In genomic region chr7:24827181-24827580, GRCm38 (mm10) we compare ENCODE assay signal across 24 mouse cellular contexts. TPM values are rescaled to one million over a fixed set of nuclear protein-coding genes. Genes with fewer than 3 reads are reported as not detected.
"Had no signal": no experiment of that assay in that cellular context is flagged by ENCODE, and none has a peak within 500 bp of the region (broad histone marks: within the 10 kb centered on the region; RNA-seq: fewer than 3 reads in every experiment).

No protein-coding gene starts in this region.

- H3K9me3 ChIP-seq: limb, embryonic 10.5 days; liver, embryonic 15.5 days; midbrain, embryonic 15.5 days; neural tube, embryonic 13.5 days had no signal

- H3K27ac ChIP-seq: limb, embryonic 10.5 days; liver, embryonic 15.5 days; macrophage; midbrain, embryonic 15.5 days; neural tube, embryonic 13.5 days had no signal

- H3K4me3 ChIP-seq: limb, embryonic 10.5 days; liver, embryonic 15.5 days; megakaryocyte, embryonic 14.5 days; midbrain, embryonic 15.5 days; neural tube, embryonic 13.5 days had no signal

- DNase-seq: kidney, adult 9 months; kidney, postnatal 10 days; lung, embryonic 14.5 days; lung, postnatal 10 days; retina, postnatal 1 day; right cerebral cortex, postnatal 4 days; spleen, adult 18-20 months; thymus, adult 2 months; thymus, postnatal 25 days had no signal

- ATAC-seq: midbrain, embryonic 15.5 days had no signal

- H3K4me1 ChIP-seq: limb, embryonic 10.5 days; liver, embryonic 15.5 days; midbrain, embryonic 15.5 days; neural tube, embryonic 13.5 days had no signal

- H3K4me2 ChIP-seq: liver, embryonic 11.5 days; liver, embryonic 15.5 days; lung, embryonic 14.5 days; midbrain, embryonic 11.5 days; midbrain, embryonic 15.5 days; neural tube, embryonic 13.5 days had no signal

- H3K27me3 ChIP-seq: liver, embryonic 15.5 days; midbrain, embryonic 15.5 days; neural tube, embryonic 13.5 days had no signal

- H3K36me3 ChIP-seq: limb, embryonic 10.5 days; liver, embryonic 15.5 days; midbrain, embryonic 15.5 days; neural tube, embryonic 13.5 days had no signal

- H3K9ac ChIP-seq: liver, embryonic 15.5 days; lung, embryonic 14.5 days; midbrain, embryonic 15.5 days; neural tube, embryonic 13.5 days had no signal

RNA-seq across cellular contexts. Expression of gene Gm9844, which starts 34.8 kb away (rescaled TPM):
- total RNA-seq: layer of hippocampus, adult 8-10 months; left cerebral cortex, postnatal 14 days had no signal

RNA-seq across cellular contexts. Expression of gene Lypd4, which starts 42.6 kb away (rescaled TPM):
- total RNA-seq: layer of hippocampus, adult 8-10 months; layer of hippocampus, postnatal 14 days; left cerebral cortex, adult 18-20 months; left cerebral cortex, postnatal 14 days had no signal
- polyA plus RNA-seq: large intestine, adult 2 months; limb, embryonic 10.5 days; limb, embryonic 14.5 days; liver, embryonic 11.5 days; liver, embryonic 15.5 days; lung, embryonic 14.5 days; macrophage; midbrain, embryonic 11.5 days; midbrain, embryonic 15.5 days; neural tube, embryonic 13.5 days; stomach, embryonic 14.5 days; thymus, adult 2 months had no signal

RNA-seq across cellular contexts. Expression of gene Dmrtc2, which starts 42.7 kb away (rescaled TPM):
- total RNA-seq: layer of hippocampus, adult 8-10 months; layer of hippocampus, postnatal 14 days; left cerebral cortex, adult 18-20 months; left cerebral cortex, postnatal 14 days had no signal
- polyA plus RNA-seq: large intestine, adult 2 months; limb, embryonic 10.5 days; liver, embryonic 11.5 days; liver, embryonic 15.5 days; lung, embryonic 14.5 days; macrophage; midbrain, embryonic 11.5 days; neural tube, embryonic 13.5 days; stomach, embryonic 14.5 days; thymus, adult 2 months had no signal

RNA-seq across cellular contexts. Expression of gene Ceacam10, which starts 50.2 kb away (rescaled TPM):
- total RNA-seq: layer of hippocampus, adult 8-10 months; layer of hippocampus, postnatal 14 days; left cerebral cortex, adult 18-20 months; left cerebral cortex, postnatal 14 days had no signal
- polyA plus RNA-seq: limb, embryonic 14.5 days; liver, embryonic 11.5 days; lung, embryonic 14.5 days; midbrain, embryonic 11.5 days; midbrain, embryonic 15.5 days; stomach, embryonic 14.5 days had no signal
